Mouse (Mus musculus): Measurements from ENCODE around the gene Mta2.
"Not testable (repeated sequence)": the region's sequence is repeated elsewhere in the genome, so short reads cannot be mapped to it uniquely, and the experiment has no call there.

Mta2 gene

GRCm38 (mm10) chr19:8941515-8942217 lies at the start of gene Mta2:
TSS of gene Mta2 (plus strand) at chr19:8941875.
- peak; percentile 98 for DNase-seq (ENCODE audit: low read depth)

GRCm38 (mm10) chr19:8892829-8893766 lies 48.6 kb upstream of the Mta2 start, which contains the start of gene Ints5:
TSS of gene Ints5 (plus strand) at chr19:8893005.
- DNase-seq (ENCODE audit: low read depth) = peak; percentile 95

GRCm38 (mm10) chr19:8895397-8895960 lies 46.2 kb upstream of the Mta2 start:
- no peak for DNase-seq (ENCODE audit: low read depth)

GRCm38 (mm10) chr19:8896231-8896630 lies 45.4 kb upstream of the Mta2 start:
- DNase-seq (ENCODE audit: low read depth) = not testable (repeated sequence)

GRCm38 (mm10) chr19:8897211-8897864 lies 44.3 kb upstream of the Mta2 start:
- DNase-seq (ENCODE audit: low read depth) = peak; percentile 31

GRCm38 (mm10) chr19:8897865-8898495 lies 43.7 kb upstream of the Mta2 start, which contains the start of gene Ganab:
TSS of gene Ganab (plus strand) at chr19:8898071.
- DNase-seq (ENCODE audit: low read depth) = peak; percentile 98

GRCm38 (mm10) chr19:8898576-8898975 lies 43.1 kb upstream of the Mta2 start:
- peak; percentile 61 for DNase-seq (ENCODE audit: low read depth)

- no peak for DNase-seq (ENCODE audit: low read depth)
Measured at GRCm38 (mm10) chr19:8899079-8899478, 42.6 kb upstream of the Mta2 start.

GRCm38 (mm10) chr19:8903412-8903811 lies 38.3 kb upstream of the Mta2 start:
- no peak for DNase-seq (ENCODE audit: low read depth)

- DNase-seq (ENCODE audit: low read depth) = no peak
Measured at GRCm38 (mm10) chr19:8908531-8908930, 33.1 kb upstream of the Mta2 start.

- no peak for DNase-seq (ENCODE audit: low read depth)
Measured at GRCm38 (mm10) chr19:8911810-8912209, 29.9 kb upstream of the Mta2 start.

- DNase-seq (ENCODE audit: low read depth) = no peak
Measured at GRCm38 (mm10) chr19:8914212-8914611, 27.5 kb upstream of the Mta2 start.

GRCm38 (mm10) chr19:8919000-8919399 lies 22.7 kb upstream of the Mta2 start:
- peak; percentile 83 for DNase-seq (ENCODE audit: low read depth)

GRCm38 (mm10) chr19:8919684-8920072 lies 22.0 kb upstream of the Mta2 start:
- no peak for DNase-seq (ENCODE audit: low read depth)

GRCm38 (mm10) chr19:8920073-8920736 lies 21.5 kb upstream of the Mta2 start, which contains the start of gene B3gat3:
TSS of gene B3gat3 (plus strand) at chr19:8920374.
- DNase-seq (ENCODE audit: low read depth) = peak; percentile 91

GRCm38 (mm10) chr19:8920836-8921291 lies 20.8 kb upstream of the Mta2 start:
- DNase-seq (ENCODE audit: low read depth) = peak; percentile 85

- peak; percentile 53 for DNase-seq (ENCODE audit: low read depth)
Measured at GRCm38 (mm10) chr19:8921741-8922140, 19.9 kb upstream of the Mta2 start.

- peak; percentile 63 for DNase-seq (ENCODE audit: low read depth)
Measured at GRCm38 (mm10) chr19:8926766-8927165, 14.9 kb upstream of the Mta2 start.

GRCm38 (mm10) chr19:8927891-8928525 lies 13.7 kb upstream of the Mta2 start:
- DNase-seq (ENCODE audit: low read depth) = no peak

- no peak for DNase-seq (ENCODE audit: low read depth)
Measured at GRCm38 (mm10) chr19:8928689-8929223, 12.9 kb upstream of the Mta2 start.

All from induced T-regulatory cell, adult 2 months (primary cell).